ENCODE assay signal across 8 mouse cellular contexts in the genomic region with DNA sequence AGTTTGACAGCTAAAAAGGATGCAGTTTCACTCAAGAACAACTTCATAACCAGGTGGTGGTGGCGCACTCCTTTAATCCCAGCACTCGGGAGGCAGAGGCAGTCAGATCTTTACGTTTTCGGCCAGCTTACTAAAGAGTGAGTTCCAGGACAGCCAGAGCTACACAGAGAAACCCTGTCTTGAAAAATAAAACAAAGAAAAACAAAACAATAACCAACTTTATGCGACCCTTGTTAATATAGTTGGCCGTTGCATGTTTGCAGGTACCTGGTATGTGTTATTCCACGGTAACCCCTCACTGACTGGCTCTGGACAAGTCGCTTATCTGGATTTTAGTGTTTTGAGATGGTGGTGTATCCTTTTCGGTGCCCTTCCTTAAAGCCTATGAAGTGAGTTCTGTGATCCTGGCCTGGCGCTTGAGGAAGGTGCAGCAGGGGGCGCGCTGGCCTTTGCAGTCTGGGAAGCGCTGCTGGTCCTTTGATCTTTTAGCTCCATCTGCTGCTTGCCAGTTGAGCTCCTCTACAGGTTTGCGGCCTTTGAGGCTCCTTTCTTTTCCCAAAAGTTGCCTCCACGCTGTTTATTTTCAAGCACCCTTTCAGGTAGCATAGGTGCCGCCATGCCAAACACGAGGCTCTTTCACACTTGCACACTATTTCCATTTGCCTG. TPM values are rescaled to one million over a fixed set of nuclear protein-coding genes. Genes with fewer than 3 reads are reported as not detected.
DNase-seq lines count a peak whose midpoint lies in the region; ATAC-seq lines count a peak whose summit lies in the region.

A gene (minus strand): TSS at position 430 of the 666 bp plus-strand sequence.

- peak within 1 kb of the TSS; percentile 89 for H3K4me3 ChIP-seq in hindbrain, embryonic 14.5 days (replicated peaks; ENCODE audit: low read length)

- ATAC-seq in hindbrain, embryonic 14.5 days (ENCODE audit: low FRiP score): peak; percentile 34; the same call in 1 of the 2 replicates

- H3K36me3 ChIP-seq in hindbrain, embryonic 14.5 days (replicated peaks; ENCODE audit: control insufficient read depth, insufficient read depth): no peaks in the 10 kb centered on the region

- WGBS in hindbrain, embryonic 14.5 days: 14% methylated on average over 17 of the region's 17 CpGs

- no peaks in the 10 kb centered on the region for H3K9me3 ChIP-seq in hindbrain, embryonic 14.5 days (ENCODE audit: control insufficient read depth, low read length)

- 0 out of 2 replicates have a peak within 1 kb of the TSS, but pooled peaks have one; percentile 54 for H3K27ac ChIP-seq in hindbrain, embryonic 14.5 days

- H3K4me1 ChIP-seq in hindbrain, embryonic 14.5 days (replicated peaks; ENCODE audit: control insufficient read depth, insufficient read depth, low read length): 0 out of 2 replicates have a peak, but pooled peaks cover 12% of the 10 kb centered on the region

- peak; percentile 93 for DNase-seq in R1 (ENCODE audit: low read depth, low spot score)
- DNase-seq in cerebellum, postnatal 14 days: peak; percentile 82 to 83
- peak; percentile 56 to 63 for DNase-seq in frontal cortex, postnatal 25 days (ENCODE audit: low spot score in 2 of 2)
- peak; percentile 68 for DNase-seq in hindbrain, embryonic 14.5 days (ENCODE audit: low spot score)
- DNase-seq in layer of hippocampus, postnatal 36 days: peak in 1 of 2 experiments; percentile 58
- DNase-seq in lung, postnatal 4 days: peak; percentile 86
- peak; percentile 63 for DNase-seq in retina, postnatal 7 days (ENCODE audit: low read depth, low spot score)
- DNase-seq in urinary bladder, postnatal 14 days (ENCODE audit: low spot score): peak; percentile 88

- no peaks in the 10 kb centered on the region for H3K27me3 ChIP-seq in hindbrain, embryonic 14.5 days (ENCODE audit: control insufficient read depth, insufficient read depth, low read length)

- H3K9ac ChIP-seq in hindbrain, embryonic 14.5 days: peak within 1 kb of the TSS; percentile 92

- H3K4me2 ChIP-seq in hindbrain, embryonic 14.5 days (replicated peaks): peak within 1 kb of the TSS; percentile 82

RNA-seq across cellular contexts. Expression of the gene that starts here (rescaled TPM):
- 58.3 and 63.4 TPM in 2 replicates for polyA plus RNA-seq in hindbrain, embryonic 14.5 days (2014; fragmentation: Nextera tagmentation; extraction: Ambion mirVana)
- 10 to 100 TPM; 76.4 to 83.5 TPM for total RNA-seq in layer of hippocampus, postnatal 36 days (2021)
